Mouse (Mus musculus): ENCODE measurements around the gene Pnpla3.

DNA sequence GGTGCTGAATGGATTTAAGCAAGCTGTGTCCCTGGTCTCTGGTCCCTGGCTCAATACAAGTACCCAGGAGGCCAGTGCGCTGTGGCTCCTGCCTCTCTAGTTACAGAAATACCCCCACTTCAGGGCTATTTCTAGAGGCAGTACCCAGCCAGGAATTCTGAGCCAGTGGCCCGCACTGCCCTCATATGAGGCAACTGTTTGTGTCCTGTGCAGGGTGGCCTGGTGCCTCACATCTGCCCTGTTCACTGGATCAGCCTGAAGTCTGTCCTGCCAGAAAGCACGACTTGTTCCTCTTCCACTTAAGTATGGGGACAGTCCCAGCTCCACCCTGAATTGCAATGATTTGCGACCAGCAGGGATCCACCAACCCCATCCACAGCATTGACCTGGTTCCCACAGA, 34.2 kb upstream of the Pnpla3 start:
- no peak for TF ChIP-seq CTCF (IDR thresholded peaks at IDR 0.05; ENCODE audit: control insufficient read depth, insufficient read depth, low read length)
- TF ChIP-seq POLR2A (IDR thresholded peaks at IDR 0.05; ENCODE audit: borderline replicate concordance, control insufficient read depth, low read depth, low read length), result no peak
